Mouse (Mus musculus): ENCODE measurements around the gene Trim63. TPM values are rescaled to one million over a fixed set of nuclear protein-coding genes. Genes with fewer than 3 reads are reported as not detected.
"Not testable (repeated sequence)": the region's sequence is repeated elsewhere in the genome, so short reads cannot be mapped to it uniquely, and the experiment has no call there.

Gene Trim63
- total RNA-seq, 1 experiment from 2014 or later = not detected

DNA sequence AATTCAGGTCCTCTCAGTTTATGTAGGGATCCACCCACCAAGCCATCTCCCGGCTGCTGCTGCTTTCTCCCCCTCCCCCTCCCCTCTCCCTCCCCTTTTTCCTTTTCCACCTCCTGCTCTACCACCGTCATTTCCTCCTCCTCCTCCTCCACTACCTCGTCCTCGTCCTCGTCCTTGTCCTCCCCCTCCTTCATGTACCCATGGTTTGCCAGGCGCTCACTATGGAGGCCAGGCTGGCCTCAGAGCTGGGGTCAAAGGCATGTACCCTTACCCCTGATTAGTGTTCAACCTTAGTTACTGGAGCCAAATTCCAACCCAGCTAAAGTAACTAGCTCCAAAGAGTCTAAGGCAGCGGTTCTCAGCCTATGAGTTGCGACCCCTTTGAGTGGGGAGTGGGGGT, 13.2 kb downstream of the Trim63 start:
- no peak for ATAC-seq (ENCODE audit: extremely low read depth, insufficient number of reproducible peaks, low FRiP score, poor library complexity, severe bottlenecking)

DNA sequence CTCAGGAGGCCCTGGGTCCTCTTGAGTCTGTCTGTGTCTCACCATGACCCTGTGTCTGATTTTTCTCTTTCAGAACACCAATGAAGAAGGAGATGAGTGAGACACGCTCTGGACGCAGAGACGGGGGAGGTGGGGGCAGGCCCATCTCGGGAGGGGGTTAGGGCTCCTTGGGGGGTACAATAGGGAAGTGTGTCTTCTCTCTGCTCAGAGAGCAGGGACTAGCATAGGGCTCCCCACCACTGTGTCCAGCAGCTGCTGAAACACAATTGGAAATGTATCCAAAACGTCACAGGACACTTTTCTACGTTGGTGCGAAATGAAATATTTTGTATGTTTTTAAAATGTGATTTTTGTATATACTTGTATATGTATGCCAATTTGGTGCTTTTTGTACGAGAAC, 13.9 kb downstream of the Trim63 start:
- no peak for ATAC-seq (ENCODE audit: extremely low read depth, insufficient number of reproducible peaks, low FRiP score, poor library complexity, severe bottlenecking)

DNA sequence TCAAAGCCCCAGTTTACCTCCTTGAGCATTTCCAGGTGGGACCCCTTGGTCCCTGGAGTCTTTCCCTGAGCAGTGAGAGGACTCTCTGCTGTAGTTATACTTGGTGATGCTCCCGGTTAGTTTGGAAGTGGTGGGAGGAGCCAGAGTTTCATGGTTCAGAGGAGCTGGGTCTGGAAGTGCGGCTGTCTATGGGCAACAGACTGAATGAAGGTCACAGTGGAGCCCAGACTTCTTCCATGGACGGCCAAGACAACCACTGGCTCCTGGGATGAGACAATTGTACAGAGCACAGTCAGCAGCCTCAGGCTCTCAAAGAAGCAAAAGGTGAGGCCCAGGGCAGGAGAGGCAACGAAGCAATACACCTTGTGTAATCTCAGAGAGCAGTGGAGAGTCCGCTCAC, 15.4 kb downstream of the Trim63 start:
- no peak for ATAC-seq (ENCODE audit: extremely low read depth, insufficient number of reproducible peaks, low FRiP score, poor library complexity, severe bottlenecking)

DNA sequence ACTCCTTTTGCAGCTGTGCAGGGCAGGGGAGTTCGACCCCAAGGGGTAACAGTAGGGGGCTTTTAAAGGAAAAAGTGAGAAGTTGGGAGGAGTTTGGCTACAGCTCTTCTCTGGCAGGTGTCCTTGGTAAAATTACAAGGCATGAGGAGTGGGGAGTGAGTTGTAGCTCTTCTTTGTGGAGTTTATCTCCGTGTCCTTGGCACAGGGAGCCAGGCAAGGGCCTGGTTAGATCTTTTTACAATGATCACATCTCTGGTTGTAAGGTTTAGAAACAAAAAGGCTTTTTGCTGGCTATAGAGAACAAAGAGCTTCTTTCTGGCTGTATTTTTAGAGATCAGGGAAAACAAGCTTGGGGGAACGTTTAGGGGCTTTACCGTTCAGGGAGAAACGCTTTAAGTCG, 26.3 kb downstream of the Trim63 start:
- not testable (repeated sequence) for ATAC-seq (ENCODE audit: extremely low read depth, insufficient number of reproducible peaks, low FRiP score, poor library complexity, severe bottlenecking)

DNA sequence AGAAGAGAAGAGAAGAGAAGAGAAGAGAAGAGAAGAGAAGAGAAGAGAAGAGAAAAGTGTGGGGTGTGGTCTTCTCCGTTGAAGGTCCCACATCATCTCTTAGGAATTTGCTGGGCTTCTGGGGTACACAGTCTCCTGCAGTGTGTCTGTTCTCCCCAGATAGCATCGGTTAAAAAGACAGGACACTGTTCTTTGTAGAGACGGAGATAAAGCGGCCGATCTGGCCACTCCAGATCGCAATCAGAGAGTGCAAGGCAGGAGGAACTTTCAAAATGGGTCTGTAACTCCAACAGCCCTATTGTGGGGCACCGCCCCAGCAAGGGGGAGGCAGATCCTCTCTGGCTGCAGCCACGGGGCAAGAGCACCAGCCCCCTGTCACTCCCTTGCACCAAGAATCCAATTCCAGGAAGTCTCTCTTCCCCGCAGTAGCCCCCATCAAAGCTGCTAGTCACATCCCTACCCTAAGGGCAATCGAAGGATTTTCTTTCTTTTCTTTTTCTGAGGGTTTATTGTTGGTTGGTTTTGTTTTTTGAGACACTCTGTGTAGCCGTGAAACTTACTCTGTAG, 27.4 kb downstream of the Trim63 start:
- no peak for ATAC-seq (ENCODE audit: extremely low read depth, insufficient number of reproducible peaks, low FRiP score, poor library complexity, severe bottlenecking)

DNA sequence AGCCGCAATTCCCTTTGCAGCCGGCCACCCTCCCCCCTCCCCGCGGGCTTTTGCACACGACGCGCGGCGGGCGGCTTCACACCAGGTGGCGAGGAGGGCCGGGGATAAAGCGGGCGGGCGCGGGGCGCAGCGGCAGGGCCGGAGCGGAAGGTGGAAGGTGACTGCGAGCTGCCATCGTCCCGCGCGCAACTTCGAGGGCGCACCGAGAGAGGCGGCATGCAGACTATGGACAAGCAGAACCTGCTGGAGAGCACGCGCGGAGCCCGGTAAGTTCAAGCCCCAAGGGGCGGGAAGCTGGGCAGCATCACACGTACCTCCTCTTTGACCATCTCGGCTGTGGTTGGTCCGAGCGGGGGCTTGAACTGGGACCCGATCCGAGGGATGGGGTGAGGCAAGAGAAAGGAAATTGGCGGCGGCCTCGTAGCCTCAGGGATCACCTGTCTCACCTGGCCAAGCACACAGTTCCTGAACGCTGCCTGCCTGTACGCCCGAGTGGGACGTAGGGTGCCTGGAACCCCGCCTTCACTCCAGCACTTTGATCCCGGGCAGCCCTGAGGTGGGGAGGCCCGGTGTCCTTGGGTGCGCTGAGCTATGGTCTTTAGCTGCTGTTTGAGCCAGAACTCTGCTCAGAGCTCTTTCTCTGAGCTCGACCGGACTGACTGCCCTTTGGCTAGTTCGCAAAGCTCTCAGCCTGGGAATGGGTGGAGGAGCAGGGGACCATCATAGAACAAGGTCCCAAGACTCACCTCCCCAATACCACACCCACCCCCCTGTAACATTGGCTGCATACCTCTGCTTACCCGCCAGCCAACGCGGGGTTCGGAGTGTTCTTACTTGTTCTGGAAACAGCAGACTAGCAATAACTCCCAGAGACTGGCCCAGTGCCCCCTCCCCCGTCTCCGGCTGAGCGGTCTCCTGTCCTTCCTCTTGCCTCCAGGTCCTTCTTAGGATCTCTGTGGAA, 28.4 kb downstream of the Trim63 start, which contains the start of gene Slc30a2:
TSS of gene Slc30a2 (plus strand) at position 111 of the 961 bp plus-strand sequence.
- no peak for ATAC-seq (ENCODE audit: extremely low read depth, insufficient number of reproducible peaks, low FRiP score, poor library complexity, severe bottlenecking)

DNA sequence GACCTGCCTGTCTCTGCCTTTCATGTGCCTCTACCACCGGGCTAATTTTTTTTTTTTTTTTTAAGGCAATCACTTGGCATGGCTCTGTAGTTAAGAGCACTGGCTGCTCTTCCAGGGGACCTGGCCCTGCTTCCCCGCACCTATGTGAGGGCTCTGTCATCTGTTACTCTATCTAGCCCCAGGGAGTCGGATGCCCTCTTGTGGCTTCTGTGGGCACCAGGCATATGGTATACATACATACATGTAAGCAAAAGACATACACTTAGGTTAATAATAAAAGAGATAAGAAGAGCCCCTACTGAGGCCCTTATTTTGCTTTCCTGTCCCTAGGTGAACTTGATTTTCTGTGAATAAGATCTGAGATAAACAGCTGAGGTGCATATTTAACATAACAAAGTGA, 29.7 kb downstream of the Trim63 start:
- no peak for ATAC-seq (ENCODE audit: extremely low read depth, insufficient number of reproducible peaks, low FRiP score, poor library complexity, severe bottlenecking)

DNA sequence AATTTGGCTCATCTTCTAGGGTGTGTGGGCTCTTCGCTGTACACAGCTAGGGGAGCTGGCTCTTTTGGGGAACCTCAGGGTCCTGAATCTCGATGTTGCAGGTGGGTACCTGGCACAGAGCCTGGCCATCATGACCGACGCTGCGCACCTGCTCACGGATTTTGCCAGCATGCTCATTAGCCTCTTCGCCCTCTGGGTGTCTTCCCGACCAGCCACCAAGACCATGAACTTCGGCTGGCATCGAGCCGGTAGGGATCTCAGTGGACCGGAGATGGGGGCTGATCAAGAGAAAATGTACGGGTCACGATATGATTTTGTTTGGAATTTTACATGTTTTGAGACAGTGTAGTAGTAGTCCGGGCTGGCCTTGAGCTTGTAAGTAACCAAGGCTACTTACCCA, 30.9 kb downstream of the Trim63 start:
- no peak for ATAC-seq (ENCODE audit: extremely low read depth, insufficient number of reproducible peaks, low FRiP score, poor library complexity, severe bottlenecking)

DNA sequence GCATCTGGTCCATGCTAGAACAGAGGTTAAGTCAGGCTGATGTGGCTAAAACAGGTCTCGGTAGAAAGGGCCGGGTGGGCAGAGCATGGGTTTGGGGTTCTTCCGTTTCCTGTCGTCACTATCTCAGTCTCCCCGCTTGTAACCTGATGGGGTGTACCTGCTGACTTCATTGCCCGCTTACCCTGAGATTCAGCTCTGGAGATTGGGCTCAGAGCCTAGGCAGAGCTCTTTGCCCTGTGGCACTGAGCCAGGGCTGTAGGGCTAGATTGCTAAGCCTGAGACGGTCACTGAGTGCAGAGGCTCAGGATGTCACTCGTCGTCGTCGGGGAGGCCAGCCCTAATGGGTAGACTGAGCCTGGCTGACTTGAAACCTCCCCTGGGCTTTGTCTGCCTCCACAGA, 33.2 kb downstream of the Trim63 start:
- no peak for ATAC-seq (ENCODE audit: extremely low read depth, insufficient number of reproducible peaks, low FRiP score, poor library complexity, severe bottlenecking)

DNA sequence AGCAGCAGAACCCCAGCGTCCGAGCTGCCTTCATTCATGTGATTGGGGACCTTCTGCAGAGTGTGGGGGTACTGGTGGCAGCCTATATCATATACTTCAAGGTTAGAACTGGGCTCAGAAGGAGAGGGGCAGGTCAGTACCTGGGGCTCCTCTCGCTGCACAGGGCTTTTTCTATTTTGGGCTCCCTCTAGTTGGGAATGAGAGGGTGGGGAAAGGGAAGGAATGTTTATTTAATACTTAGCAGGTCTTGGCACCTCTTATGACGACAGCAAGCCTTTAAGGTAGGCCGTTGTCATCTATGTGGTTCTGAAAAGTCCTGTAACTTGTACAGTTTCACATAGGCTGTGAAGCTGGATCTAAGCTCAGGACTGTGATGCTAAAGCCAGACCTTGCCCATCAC, 33.6 kb downstream of the Trim63 start:
- no peak for ATAC-seq (ENCODE audit: extremely low read depth, insufficient number of reproducible peaks, low FRiP score, poor library complexity, severe bottlenecking)

DNA sequence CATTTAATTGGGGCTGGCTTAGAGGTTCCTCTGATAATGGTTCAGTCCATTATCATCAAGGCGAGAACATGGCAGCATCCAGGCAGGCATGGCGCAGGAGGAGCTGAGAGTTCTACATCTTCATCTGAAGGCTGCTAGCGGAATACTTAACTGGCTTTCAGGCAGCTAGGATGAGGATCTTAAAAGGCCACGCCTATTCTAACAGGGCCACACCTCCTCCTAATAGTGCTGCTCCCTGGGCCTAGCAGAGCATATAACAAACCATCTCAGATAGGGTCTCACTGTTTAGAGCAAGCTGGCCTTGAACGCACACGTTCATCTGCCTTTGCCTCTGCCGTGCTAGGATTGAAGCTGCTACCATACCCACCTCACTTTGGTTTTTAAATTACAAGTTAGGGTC, 34.9 kb downstream of the Trim63 start:
- ATAC-seq (ENCODE audit: extremely low read depth, insufficient number of reproducible peaks, low FRiP score, poor library complexity, severe bottlenecking) = no peak

DNA sequence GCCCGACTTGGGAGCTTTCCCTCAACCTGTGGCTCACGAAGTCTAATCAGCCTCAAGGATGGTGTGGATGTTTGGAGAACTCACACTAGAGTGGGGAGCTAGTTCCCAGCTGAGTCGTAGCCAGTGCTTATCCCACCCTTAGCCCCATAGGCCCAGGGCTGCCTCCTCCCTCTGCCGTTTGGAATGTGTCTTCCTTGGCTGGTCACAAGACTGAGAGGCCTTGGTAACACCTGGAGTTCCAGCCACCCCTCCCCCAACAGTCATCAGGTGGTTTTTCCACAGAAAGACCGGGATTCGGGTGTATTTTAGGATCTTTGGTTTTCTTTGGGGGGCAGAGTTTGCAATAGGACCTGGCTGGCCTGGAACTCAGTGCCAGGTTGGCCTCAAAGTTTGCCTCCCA, 35.7 kb downstream of the Trim63 start:
- no peak for ATAC-seq (ENCODE audit: extremely low read depth, insufficient number of reproducible peaks, low FRiP score, poor library complexity, severe bottlenecking)

DNA sequence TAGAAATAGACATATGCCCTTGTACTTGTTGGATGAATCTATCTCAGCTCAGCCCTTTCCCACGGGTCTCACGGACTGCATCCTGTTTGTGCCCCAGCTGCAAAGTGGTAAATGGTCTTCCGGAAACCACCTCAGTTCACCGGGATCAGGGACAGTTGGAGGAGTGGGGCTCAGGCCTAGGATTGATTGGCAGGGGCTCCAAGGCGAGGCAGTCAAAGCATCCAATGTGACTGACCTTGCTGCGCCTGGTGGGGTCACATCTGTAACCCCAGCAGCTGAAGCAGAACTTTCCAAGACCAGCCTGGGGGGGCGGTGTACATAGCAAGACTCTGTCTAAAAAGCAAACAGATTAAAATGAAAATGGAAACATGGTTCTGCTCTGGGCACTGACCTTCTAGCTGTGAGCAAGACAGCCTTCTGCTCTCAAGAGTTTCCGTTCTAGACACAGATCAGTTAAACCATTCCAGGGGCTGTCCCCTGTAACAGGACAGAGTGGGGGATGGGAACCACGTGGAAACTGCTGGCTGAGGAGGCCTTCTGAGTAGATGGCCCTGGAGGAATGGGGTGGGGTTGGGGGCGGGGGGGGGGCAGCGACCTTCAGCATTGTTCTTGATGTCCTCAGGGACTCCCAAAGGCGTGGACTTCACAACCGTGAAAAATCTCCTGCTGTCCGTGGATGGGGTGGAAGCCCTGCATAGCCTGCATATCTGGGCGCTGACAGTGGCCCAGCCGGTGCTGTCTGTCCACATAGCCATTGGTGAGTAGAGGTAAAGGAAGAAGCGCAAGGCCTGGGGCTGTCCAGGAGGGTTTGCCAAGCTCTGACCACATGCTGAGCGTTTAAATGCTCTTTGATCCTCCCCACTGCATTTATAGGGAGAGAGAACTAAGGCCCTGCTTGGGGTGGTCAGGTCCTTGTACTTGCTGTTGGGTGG, 36.7 kb downstream of the Trim63 start:
- no peak for ATAC-seq (ENCODE audit: extremely low read depth, insufficient number of reproducible peaks, low FRiP score, poor library complexity, severe bottlenecking)

DNA sequence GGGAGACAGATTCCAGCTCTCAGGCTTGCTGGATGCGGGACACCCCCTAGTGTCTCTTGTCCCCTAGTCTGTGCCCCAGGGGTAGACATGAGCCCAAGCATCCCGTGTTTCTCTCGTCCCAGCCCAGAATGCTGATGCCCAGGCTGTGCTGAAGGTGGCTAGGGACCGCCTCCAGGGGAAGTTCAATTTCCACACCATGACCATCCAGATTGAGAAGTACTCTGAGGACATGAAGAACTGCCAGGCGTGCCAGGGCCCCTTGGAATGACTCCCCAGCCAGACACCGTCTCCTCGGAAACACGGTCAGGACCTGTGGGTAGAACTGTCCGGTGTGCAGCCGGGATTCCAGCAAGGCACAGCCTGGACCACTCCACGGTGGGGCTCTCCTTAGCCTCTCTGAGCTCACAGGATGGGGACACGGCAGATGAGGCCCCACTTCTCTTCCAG, 37.4 kb downstream of the Trim63 start:
- ATAC-seq (ENCODE audit: extremely low read depth, insufficient number of reproducible peaks, low FRiP score, poor library complexity, severe bottlenecking) = no peak

DNA sequence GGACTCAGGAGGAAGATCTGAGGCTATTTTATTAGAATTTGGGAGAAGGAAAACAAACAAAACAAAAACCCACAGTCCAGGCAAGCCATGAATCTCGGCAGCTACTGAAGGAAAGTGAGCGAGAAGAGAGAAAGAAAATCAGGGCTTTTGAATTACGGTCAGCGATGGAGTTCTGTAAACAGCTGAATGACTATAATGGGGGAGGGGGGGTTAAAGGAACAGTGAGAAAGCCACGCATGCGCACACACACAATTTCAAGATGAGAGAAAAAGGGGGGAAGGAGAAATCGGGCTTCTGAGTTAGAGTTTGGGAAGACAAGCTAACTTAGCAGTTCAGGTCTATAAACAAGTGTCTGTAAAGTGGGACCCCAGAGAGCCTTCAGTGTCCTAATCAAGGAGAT, 38.0 kb downstream of the Trim63 start:
- no peak for ATAC-seq (ENCODE audit: extremely low read depth, insufficient number of reproducible peaks, low FRiP score, poor library complexity, severe bottlenecking)

DNA sequence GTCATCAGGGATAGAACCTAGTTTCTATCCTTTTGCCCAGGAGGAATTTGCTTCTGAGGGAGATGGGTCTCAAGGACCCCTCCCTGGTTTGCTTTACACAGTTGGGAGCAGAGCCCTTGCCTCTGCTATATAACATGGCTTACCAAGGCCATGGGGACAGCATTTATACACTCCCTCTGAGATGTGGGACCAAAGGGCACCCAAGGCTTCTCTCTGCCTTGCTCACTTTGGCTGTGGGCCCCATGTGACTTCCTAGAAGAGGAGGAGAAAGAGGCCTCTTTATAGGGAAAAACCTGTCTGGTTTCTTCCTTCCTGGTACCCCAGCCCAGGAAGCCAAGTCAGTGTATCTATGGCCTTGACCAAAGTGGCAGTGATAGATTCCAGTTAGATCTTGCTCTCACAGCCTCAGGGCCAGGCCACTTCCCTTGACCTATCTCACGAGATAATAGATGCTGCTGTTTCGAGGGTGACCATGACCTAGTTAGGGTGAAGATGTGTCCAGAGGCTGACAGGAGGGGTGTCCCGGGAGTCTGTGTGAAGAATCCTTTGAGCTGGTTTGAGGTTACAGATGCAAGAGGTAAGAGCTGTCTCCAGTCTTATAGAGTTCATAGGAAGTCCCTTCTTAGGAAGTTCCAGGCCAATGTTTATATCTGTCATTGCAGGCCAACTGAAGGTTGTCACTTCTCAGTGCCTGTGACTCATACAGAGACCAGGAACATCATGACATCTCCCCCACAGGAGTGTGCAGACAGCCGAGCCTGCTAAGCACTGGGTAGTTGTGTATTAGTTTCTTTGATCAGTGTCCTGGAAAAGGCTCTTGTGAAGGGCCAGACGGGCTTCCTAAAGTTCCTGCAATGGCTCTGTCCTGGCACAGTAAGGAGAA, 38.8 kb downstream of the Trim63 start:
- ATAC-seq (ENCODE audit: extremely low read depth, insufficient number of reproducible peaks, low FRiP score, poor library complexity, severe bottlenecking) = no peak

DNA sequence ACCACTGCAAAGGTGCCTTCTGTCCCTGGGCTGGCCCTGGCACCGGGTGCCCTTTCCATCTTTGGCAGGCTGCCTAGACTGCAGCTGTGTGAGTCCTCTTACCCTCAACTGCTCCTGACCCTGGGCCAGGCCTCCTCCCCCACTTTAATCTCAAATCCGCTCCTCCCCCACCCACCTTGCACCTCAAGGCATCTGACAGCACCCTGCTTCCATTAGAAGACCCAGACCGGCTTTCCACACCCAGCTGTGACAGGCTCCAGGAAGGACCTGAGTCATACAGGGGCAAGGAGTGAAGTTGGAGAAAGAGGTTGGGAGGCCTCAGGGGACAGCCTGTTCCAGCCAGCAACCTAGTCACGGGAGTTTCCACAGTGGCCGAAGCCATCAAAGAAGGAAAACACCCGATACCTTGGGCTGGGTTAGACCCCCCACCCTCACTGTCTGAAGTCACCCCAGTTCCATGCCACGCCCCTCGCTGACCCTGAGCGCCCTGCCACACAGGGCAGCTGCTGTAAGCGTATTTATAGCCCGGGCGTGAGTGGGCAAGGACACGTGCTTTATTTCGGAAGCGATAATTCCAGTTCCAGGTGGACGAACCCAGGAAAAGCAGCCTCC, 41.0 kb downstream of the Trim63 start:
- no peak for ATAC-seq (ENCODE audit: extremely low read depth, insufficient number of reproducible peaks, low FRiP score, poor library complexity, severe bottlenecking)
